Mouse (Mus musculus): Measurements from ENCODE around the gene Otop1. TPM values are rescaled to one million over a fixed set of nuclear protein-coding genes. Genes with fewer than 3 reads are reported as not detected.
A peak's percentile ranks its signal among the peaks of the same experiment; 100 is the strongest.

Otop1 gene
- polyA plus RNA-seq, 1 experiment, result 0.05 TPM

- TF ChIP-seq POLR2A (IDR thresholded peaks at IDR 0.05; ENCODE audit: borderline replicate concordance, extremely low read depth, insufficient read depth, insufficient read length, poor library complexity, severe bottlenecking) (no peak), CTCF (IDR thresholded peaks at IDR 0.05; ENCODE audit: borderline replicate concordance, extremely low read depth, insufficient read depth, insufficient read length) (no peak)
- DNase-seq (ENCODE audit: low read depth), result no peak
These were observed 26.1 kb downstream of the Otop1 start for GRCm38 (mm10) chr5:38301761-38302411.

DNA sequence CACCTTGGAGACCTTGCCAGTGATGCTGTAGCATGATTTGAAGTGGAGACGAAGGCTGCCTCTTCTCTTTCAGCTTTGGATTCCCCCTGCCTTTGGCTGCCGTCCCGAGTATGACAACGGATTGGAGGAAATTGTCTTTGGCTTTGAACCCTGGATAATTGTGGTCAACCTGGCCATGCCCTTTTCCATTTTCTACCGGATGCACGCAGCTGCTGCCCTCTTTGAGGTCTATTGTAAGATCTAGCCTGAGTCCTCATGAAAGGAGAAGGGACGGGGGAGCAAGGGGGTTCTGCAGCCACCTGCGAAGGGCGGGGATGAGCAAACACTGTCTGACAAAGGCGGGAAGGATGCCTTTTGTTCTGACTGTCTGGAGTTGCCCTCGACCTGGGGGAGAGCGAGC, 26.9 kb downstream of the Otop1 start:
- TF ChIP-seq POLR2A (IDR thresholded peaks at IDR 0.05; ENCODE audit: borderline replicate concordance, extremely low read depth, insufficient read depth, insufficient read length, poor library complexity, severe bottlenecking) (no peak), CTCF (IDR thresholded peaks at IDR 0.05; ENCODE audit: borderline replicate concordance, extremely low read depth, insufficient read depth, insufficient read length) (no peak)

GRCm38 (mm10) chr5:38305241-38305640, 29.5 kb downstream of the Otop1 start:
- no peak for DNase-seq (ENCODE audit: low read depth)
- no peak for TF ChIP-seq POLR2A (IDR thresholded peaks at IDR 0.05; ENCODE audit: borderline replicate concordance, extremely low read depth, insufficient read depth, insufficient read length, poor library complexity, severe bottlenecking)
- no peak for TF ChIP-seq CTCF (IDR thresholded peaks at IDR 0.05; ENCODE audit: borderline replicate concordance, extremely low read depth, insufficient read depth, insufficient read length)

More for the DNA sequence above, 26.9 kb downstream of the Otop1 start:
- peak; percentile 41 for DNase-seq (ENCODE audit: low read depth)

DNA sequence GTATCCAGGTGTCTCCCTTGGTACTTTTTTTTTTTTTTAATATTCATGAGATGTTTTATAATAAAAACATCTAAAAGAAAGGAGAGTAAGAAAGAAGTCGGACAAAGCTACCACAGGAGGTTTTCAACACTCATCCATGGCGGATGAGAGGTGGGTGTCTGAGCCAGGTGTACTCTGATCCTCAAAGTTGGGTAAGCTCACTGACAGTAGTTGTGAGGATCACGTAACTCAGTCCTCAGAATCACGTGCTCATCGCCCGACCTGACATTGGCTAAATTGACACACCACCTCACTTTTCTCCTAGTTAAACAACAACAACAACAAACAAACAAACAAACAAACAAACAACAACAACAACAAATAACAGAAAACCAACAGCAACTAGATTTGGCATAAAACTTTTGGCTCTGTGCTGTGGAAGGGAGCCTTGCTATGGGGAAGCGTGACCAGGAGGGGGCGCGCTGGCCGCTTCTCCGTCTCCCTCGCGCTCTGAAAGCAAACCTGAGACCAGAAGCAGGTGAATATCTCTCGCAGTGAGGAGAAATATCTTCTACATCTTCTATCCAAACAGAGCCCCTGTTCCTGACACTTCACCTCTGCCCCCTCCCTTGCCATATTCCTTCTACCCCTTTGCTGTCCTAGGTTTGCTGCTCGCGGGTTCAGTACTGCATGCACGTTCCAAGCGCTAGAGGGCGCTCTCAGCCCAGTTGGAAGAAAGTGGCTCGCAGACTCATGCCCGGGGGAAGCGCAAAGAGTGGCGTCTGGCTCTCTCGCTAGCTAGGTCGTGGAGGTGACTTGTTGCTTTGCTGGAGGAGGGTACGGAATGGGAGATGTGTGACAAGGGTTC, 31.7 kb downstream of the Otop1 start:
- DNase-seq (ENCODE audit: low read depth), result peak; percentile 93
- TF ChIP-seq POLR2A (IDR thresholded peaks at IDR 0.05; ENCODE audit: borderline replicate concordance, extremely low read depth, insufficient read depth, insufficient read length, poor library complexity, severe bottlenecking), result no peak
- peak; percentile 89 for TF ChIP-seq CTCF (IDR thresholded peaks at IDR 0.05; ENCODE audit: borderline replicate concordance, extremely low read depth, insufficient read depth, insufficient read length)

DNA sequence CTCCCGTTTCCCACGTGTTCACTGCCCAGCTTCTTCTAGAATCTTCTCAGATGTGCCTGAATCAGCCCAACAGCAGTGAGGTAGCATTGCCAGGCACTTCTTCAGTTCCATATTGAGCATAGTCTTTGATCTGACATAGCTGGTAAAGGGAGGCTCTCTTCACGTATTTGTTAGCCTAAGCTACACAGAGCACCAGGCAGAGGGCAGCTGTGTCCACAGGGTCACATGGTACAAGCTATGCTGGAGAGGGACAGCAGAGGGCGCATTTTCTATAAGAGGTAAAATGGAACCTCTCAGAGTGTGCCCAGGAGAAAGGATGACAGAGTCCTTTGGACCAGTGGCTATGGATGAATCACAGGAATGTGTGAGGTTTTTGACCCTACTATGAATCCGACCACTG, 33.1 kb downstream of the Otop1 start:
- peak; percentile 41 for DNase-seq (ENCODE audit: low read depth)
- TF ChIP-seq POLR2A (IDR thresholded peaks at IDR 0.05; ENCODE audit: borderline replicate concordance, extremely low read depth, insufficient read depth, insufficient read length, poor library complexity, severe bottlenecking) (no peak), CTCF (IDR thresholded peaks at IDR 0.05; ENCODE audit: borderline replicate concordance, extremely low read depth, insufficient read depth, insufficient read length) (peak; percentile 45; the same call in 1 of the 2 replicates)

DNA sequence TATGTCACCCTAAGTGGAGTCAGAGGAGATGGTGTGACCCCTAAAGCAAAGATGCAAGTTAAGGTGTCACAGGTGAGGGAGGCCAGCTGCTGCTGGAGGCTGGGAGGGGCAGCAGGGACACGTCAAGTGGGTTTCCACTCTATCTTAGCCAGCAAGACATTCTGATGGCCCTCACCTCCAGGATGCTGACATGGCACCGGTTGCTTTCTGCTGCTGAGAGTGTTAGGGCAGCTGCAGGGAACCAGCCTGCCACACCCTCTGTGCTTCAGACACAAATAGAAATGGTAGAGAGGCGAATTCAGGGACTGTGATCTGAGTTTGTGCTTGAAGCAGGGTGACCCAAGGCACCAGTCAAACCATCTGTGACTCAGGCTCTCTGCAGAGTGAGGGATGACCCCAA, 34.0 kb downstream of the Otop1 start:
- no peak for DNase-seq (ENCODE audit: low read depth)
- TF ChIP-seq CTCF (IDR thresholded peaks at IDR 0.05; ENCODE audit: borderline replicate concordance, extremely low read depth, insufficient read depth, insufficient read length) (no peak), POLR2A (IDR thresholded peaks at IDR 0.05; ENCODE audit: borderline replicate concordance, extremely low read depth, insufficient read depth, insufficient read length, poor library complexity, severe bottlenecking) (no peak)

- TF ChIP-seq POLR2A (IDR thresholded peaks at IDR 0.05; ENCODE audit: borderline replicate concordance, extremely low read depth, insufficient read depth, insufficient read length, poor library complexity, severe bottlenecking) (no peak), CTCF (IDR thresholded peaks at IDR 0.05; ENCODE audit: borderline replicate concordance, extremely low read depth, insufficient read depth, insufficient read length) (no peak)
- peak; percentile 25 for DNase-seq (ENCODE audit: low read depth)
These were observed 43.4 kb downstream of the Otop1 start, which contains the start of gene Drd5 for GRCm38 (mm10) chr5:38318966-38319786. Drd5 (plus strand) TSS chr5:38319367.

GRCm38 (mm10) chr5:38333381-38333780, 57.6 kb downstream of the Otop1 start:
- no peak for TF ChIP-seq POLR2A (IDR thresholded peaks at IDR 0.05; ENCODE audit: borderline replicate concordance, extremely low read depth, insufficient read depth, insufficient read length, poor library complexity, severe bottlenecking)
- no peak for TF ChIP-seq CTCF (IDR thresholded peaks at IDR 0.05; ENCODE audit: borderline replicate concordance, extremely low read depth, insufficient read depth, insufficient read length)
- no peak for DNase-seq (ENCODE audit: low read depth)

DNA sequence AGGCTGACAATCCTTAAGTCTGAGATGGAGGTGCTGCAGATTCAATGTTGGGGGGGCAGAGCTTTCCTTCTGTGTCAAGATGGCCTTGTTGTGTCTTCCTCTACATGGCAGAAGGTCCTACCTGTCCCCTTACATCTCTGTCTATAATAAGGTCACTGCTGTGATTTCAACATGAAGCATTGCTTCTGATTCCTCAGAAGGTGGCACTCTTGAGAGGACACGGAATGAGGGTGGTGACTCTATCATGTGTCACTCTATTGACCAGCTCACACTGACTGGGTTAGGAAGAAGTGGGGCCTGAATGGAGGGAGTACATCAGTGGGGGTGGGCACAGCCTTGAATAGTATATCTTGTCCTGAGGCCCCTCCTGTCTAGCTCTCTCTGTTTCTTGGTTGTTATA, 58.8 kb downstream of the Otop1 start:
- no peak for DNase-seq (ENCODE audit: low read depth)
- TF ChIP-seq CTCF (IDR thresholded peaks at IDR 0.05; ENCODE audit: borderline replicate concordance, extremely low read depth, insufficient read depth, insufficient read length) (peak; percentile 9; the same call in 1 of the 2 replicates), POLR2A (IDR thresholded peaks at IDR 0.05; ENCODE audit: borderline replicate concordance, extremely low read depth, insufficient read depth, insufficient read length, poor library complexity, severe bottlenecking) (no peak)

DNA sequence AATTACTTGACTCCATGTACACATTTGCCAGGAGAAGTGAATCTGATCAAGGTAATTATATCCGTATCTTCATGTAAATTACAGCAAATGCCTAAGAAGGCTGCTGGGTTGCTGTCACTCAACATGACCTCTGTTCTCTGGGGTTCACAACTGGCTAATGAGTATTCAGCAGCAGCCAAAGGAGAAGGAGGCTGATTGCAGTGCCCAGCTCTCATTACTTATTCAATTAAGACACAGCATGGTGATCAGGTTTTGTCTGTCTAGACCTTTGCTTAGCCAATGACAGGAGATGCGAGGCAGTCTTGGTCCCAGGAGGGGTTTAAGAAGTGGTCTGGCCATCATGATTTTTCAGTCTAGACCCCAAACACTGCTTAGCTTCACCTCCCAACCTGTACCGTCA, 67.3 kb downstream of the Otop1 start:
- TF ChIP-seq CTCF (IDR thresholded peaks at IDR 0.05; ENCODE audit: borderline replicate concordance, extremely low read depth, insufficient read depth, insufficient read length) (no peak), POLR2A (IDR thresholded peaks at IDR 0.05; ENCODE audit: borderline replicate concordance, extremely low read depth, insufficient read depth, insufficient read length, poor library complexity, severe bottlenecking) (no peak)
- DNase-seq (ENCODE audit: low read depth), result peak; percentile 62

Measured in brain, embryonic 14.5 days (tissue).